Mouse (Mus musculus) hindbrain, embryonic 16.5 days (tissue): ENCODE measurements around the gene Rapgef5. TPM values are rescaled to one million over a fixed set of nuclear protein-coding genes. Genes with fewer than 3 reads are reported as not detected.

ENCODE experiments used
- ATAC-seq: fragments of 200-750 bp; cut with Nextera tagmentation; 2 replicates; pipeline ENCODE4 v1.8.0; 2017; ENCODE audit warnings: moderate TSS enrichment, moderate library complexity
- H3K27ac ChIP-seq: fragments of 300-500 bp; sonication (generic); 2 replicates; pipeline ENCODE4 v1.5.1; 2014; ENCODE audit warnings: low read depth, mild to moderate bottlenecking, control low read depth, low read length, moderate library complexity
- H3K27me3 ChIP-seq: fragments of 300-500 bp; sonication (generic); replicated peaks from 2 replicates; pipeline ENCODE4 v1.6.1; 2014; ENCODE audit warnings: low read length; ENCODE audit not compliant: control insufficient read depth, insufficient read depth
- H3K36me3 ChIP-seq: fragments of 300-500 bp; sonication (generic); 2 replicates; pipeline ENCODE4 v1.6.1; 2014; ENCODE audit warnings: mild to moderate bottlenecking, low read length, moderate library complexity, mixed read lengths; ENCODE audit not compliant: control insufficient read depth, insufficient read depth
- H3K4me1 ChIP-seq: fragments of 300-500 bp; sonication (generic); 2 replicates; pipeline ENCODE4 v1.6.1; 2014; ENCODE audit warnings: low read depth, low read length; ENCODE audit not compliant: control insufficient read depth, insufficient read depth
- H3K4me2 ChIP-seq: fragments of 300-500 bp; sonication (generic); 2 replicates; pipeline ENCODE4 v1.6.1; 2014; ENCODE audit warnings: mild to moderate bottlenecking, low read length, control low read depth, moderate library complexity
- H3K4me3 ChIP-seq: fragments of 300-500 bp; sonication (generic); 2 replicates; pipeline ENCODE4 v1.5.1; 2014; ENCODE audit warnings: mild to moderate bottlenecking, low read length, control low read depth, moderate library complexity
- H3K9ac ChIP-seq: fragments of 300-500 bp; sonication (generic); 2 replicates; pipeline ENCODE4 v1.6.1; 2014; ENCODE audit warnings: low read depth, mild to moderate bottlenecking, control low read depth, low read length, moderate library complexity
- H3K9me3 ChIP-seq: fragments of 300-500 bp; sonication (generic); 2 replicates; pipeline ENCODE4 v1.6.1; 2014; ENCODE audit warnings: mild to moderate bottlenecking, low read length, moderate library complexity; ENCODE audit not compliant: control insufficient read depth
- WGBS: fragments of 180-500 bp; shearing (Covaris S2); extraction: QIAGEN DNeasy Blood & Tissue Kit; methylation state at CpG from one replicate; pipeline ENCODE4 v1.1.7; 2014; 5-methylcytosine and 5-hydroxymethylcytosine counted together
- polyA plus RNA-seq: library from polyadenylated mRNA; unstranded; fragments of >200 nt; fragmentation: Nextera tagmentation; extraction: Ambion mirVana; gene quantifications from 2 replicates; pipeline ENCODE4 v1.2.1, GENCODE M21; 2015

Gene Rapgef5
- polyA plus RNA-seq, 1 experiment from 2014 or later: 31.9 TPM

- no peaks in the 10 kb centered on the region for H3K27me3 ChIP-seq
- no peaks in the 10 kb centered on the region for H3K36me3 ChIP-seq
- ATAC-seq: no peak
- H3K9me3 ChIP-seq: no peaks in the 10 kb centered on the region
- H3K9ac ChIP-seq: no peak overlapping the region
- WGBS: 82% methylated on average over 4 of the region's 4 CpGs
- H3K27ac ChIP-seq: no peak overlapping the region
- no peak overlapping the region for H3K4me2 ChIP-seq
- H3K4me1 ChIP-seq: peaks cover 5% of the 10 kb centered on the region
- no peak overlapping the region for H3K4me3 ChIP-seq
These were observed 165.0 kb downstream of the Rapgef5 start for GRCm38 (mm10) chr12:117681273-117681672.

- Histone ChIP-seq H3K9ac (no peak overlapping the region), H3K4me2 (no peak overlapping the region), H3K4me3 (no peak overlapping the region), H3K4me1 (peaks cover 5% of the 10 kb centered on the region), H3K27ac (no peak overlapping the region), H3K36me3 (no peaks in the 10 kb centered on the region), H3K27me3 (no peaks in the 10 kb centered on the region), H3K9me3 (no peaks in the 10 kb centered on the region)
- whole genome bisulfite sequencing: 51% methylated on average over 2 of the region's 2 CpGs
- ATAC-seq: no peak
These were observed 167.1 kb downstream of the Rapgef5 start for GRCm38 (mm10) chr12:117683377-117683776.

GRCm38 (mm10) chr12:117683984-117684383, 167.7 kb downstream of the Rapgef5 start:
- H3K4me1 ChIP-seq: peaks cover 5% of the 10 kb centered on the region
- no peaks in the 10 kb centered on the region for H3K36me3 ChIP-seq
- no peak overlapping the region for H3K9ac ChIP-seq
- no peak overlapping the region for H3K27ac ChIP-seq
- no peaks in the 10 kb centered on the region for H3K27me3 ChIP-seq
- no peak overlapping the region for H3K4me3 ChIP-seq
- ATAC-seq: no peak
- H3K4me2 ChIP-seq: no peak overlapping the region
- WGBS: 19% methylated on average over 3 of the region's 3 CpGs
- H3K9me3 ChIP-seq: no peaks in the 10 kb centered on the region

- no peak overlapping the region for H3K9ac ChIP-seq
- H3K9me3 ChIP-seq: no peaks in the 10 kb centered on the region
- ATAC-seq: no peak
- H3K27ac ChIP-seq: no peak overlapping the region
- WGBS: 22% methylated on average over 3 of the region's 3 CpGs
- no peaks in the 10 kb centered on the region for H3K27me3 ChIP-seq
- H3K4me3 ChIP-seq: no peak overlapping the region
- H3K4me2 ChIP-seq: no peak overlapping the region
- H3K36me3 ChIP-seq: no peaks in the 10 kb centered on the region
- peaks cover 5% of the 10 kb centered on the region for H3K4me1 ChIP-seq
These were observed 168.5 kb downstream of the Rapgef5 start for GRCm38 (mm10) chr12:117684788-117685187.

- H3K4me3 ChIP-seq: no peak overlapping the region
- H3K27me3 ChIP-seq: no peaks in the 10 kb centered on the region
- no peak for ATAC-seq
- H3K36me3 ChIP-seq: no peaks in the 10 kb centered on the region
- no peaks in the 10 kb centered on the region for H3K9me3 ChIP-seq
- H3K4me2 ChIP-seq: no peak overlapping the region
- no peak overlapping the region for H3K9ac ChIP-seq
- H3K4me1 ChIP-seq: peaks cover 5% of the 10 kb centered on the region
- H3K27ac ChIP-seq: no peak overlapping the region
These were observed 169.1 kb downstream of the Rapgef5 start for GRCm38 (mm10) chr12:117685336-117685735.

GRCm38 (mm10) chr12:117686732-117687131, 170.5 kb downstream of the Rapgef5 start:
- Histone ChIP-seq H3K27ac (no peak overlapping the region), H3K4me1 (peaks cover 10% of the 10 kb centered on the region), H3K36me3 (no peaks in the 10 kb centered on the region), H3K4me3 (no peak overlapping the region), H3K27me3 (no peaks in the 10 kb centered on the region), H3K9ac (no peak overlapping the region), H3K9me3 (no peaks in the 10 kb centered on the region), H3K4me2 (no peak overlapping the region)
- 26% methylated on average over 3 of the region's 3 CpGs for WGBS
- no peak for ATAC-seq

- no peaks in the 10 kb centered on the region for H3K27me3 ChIP-seq
- peaks cover 26% of the 10 kb centered on the region for H3K4me1 ChIP-seq
- H3K27ac ChIP-seq: peak overlapping the region; percentile 92
These were observed 172.6 kb downstream of the Rapgef5 start for GRCm38 (mm10) chr12:117688655-117689548.

GRCm38 (mm10) chr12:117691336-117691735, 175.1 kb downstream of the Rapgef5 start:
- no peak for ATAC-seq
- peak overlapping the region; percentile 4; the same call in 1 of the 2 replicates for H3K27ac ChIP-seq
- WGBS: 47% methylated on average over 5 of the region's 5 CpGs

More at GRCm38 (mm10) chr12:117688655-117689548, 172.6 kb downstream of the Rapgef5 start:
- peak overlapping the region; percentile 81 for H3K9ac ChIP-seq
- peak overlapping the region; percentile 59 for H3K4me3 ChIP-seq
- H3K4me2 ChIP-seq: peak overlapping the region; percentile 69
- no peaks in the 10 kb centered on the region for H3K36me3 ChIP-seq
- H3K9me3 ChIP-seq: no peaks in the 10 kb centered on the region
- ATAC-seq: peak; percentile 91
- 8% methylated on average over 32 of the region's 32 CpGs for WGBS

GRCm38 (mm10) chr12:117692775-117693174, 176.5 kb downstream of the Rapgef5 start:
- Histone ChIP-seq H3K9me3 (no peaks in the 10 kb centered on the region), H3K4me2 (peak overlapping the region; percentile 69), H3K4me3 (peak overlapping the region; percentile 21), H3K27ac (no peak overlapping the region), H3K27me3 (no peaks in the 10 kb centered on the region), H3K9ac (peak overlapping the region; percentile 53), H3K36me3 (no peaks in the 10 kb centered on the region), H3K4me1 (peaks cover 21% of the 10 kb centered on the region)
- WGBS: 38% methylated on average over 1 of the region's 1 CpGs
- ATAC-seq: no peak

More at GRCm38 (mm10) chr12:117691336-117691735, 175.1 kb downstream of the Rapgef5 start:
- Histone ChIP-seq H3K36me3 (no peaks in the 10 kb centered on the region), H3K9me3 (no peaks in the 10 kb centered on the region), H3K4me2 (peak overlapping the region; percentile 69), H3K27me3 (no peaks in the 10 kb centered on the region), H3K4me1 (peaks cover 21% of the 10 kb centered on the region), H3K9ac (peak overlapping the region; percentile 41), H3K4me3 (peak overlapping the region; percentile 59)
